Mouse (Mus musculus) neutrophil, adult 5-6 weeks (primary cell): ENCODE measurements around the gene Cib4. TPM values are rescaled to one million over a fixed set of nuclear protein-coding genes. Genes with fewer than 3 reads are reported as not detected.

Source experiments
- ATAC-seq: fragments of 151-379, 151-347 bp; 2 replicates; pipeline ENCODE4 v1.8.0; 2017; ENCODE audit warnings: mild to moderate bottlenecking, moderate TSS enrichment; ENCODE audit not compliant: insufficient number of reproducible peaks, poor library complexity, low FRiP score, severe bottlenecking; ENCODE audit errors: extremely low read depth
- total RNA-seq: library from RNA; stranded (forward); fragments of 200-1000 nt; gene quantifications from 2 replicates; pipeline ENCODE4 v1.2.3, GENCODE M21; 2017

Cib4 gene
- total RNA-seq, 1 experiment from 2014 or later, result not detected

DNA sequence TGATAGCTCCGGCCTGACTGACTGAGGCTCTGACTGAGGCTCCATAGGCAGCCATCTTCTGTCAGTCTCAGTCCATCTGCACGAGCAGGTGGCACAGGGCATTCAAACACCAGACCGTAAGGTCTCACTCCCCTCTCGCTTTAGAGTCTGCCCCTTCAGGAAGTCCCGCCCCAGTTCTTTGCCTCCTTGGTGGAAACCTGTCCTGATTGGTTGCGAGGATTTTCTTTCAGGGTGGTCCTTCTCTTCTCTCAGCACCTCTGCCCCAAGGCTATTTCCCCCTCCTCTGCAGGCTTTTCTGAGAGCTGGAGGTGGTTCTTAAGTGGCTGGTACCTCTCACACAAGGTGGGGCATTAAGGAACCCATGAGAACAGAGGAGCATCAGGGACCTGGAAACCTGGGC, 75.2 kb downstream of the Cib4 start:
- no peak for ATAC-seq

DNA sequence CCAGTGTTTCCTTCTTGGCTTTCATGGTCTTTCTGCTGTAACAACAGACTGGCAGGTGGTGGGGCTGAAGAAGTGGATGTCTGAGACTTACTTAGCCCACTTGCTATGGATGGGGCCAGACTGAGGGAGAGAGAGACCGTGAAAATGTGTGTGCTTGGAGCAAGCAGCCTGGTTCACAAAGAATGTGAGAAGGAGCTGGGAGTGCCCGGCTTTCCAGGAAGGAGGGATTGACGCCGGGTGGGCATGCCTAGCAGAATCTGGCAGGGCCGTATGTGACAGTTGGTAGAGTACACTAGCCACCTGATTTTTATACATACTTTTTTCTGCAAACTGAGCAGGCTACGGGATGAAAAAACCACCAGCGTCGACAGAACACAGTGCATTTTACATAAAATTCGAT, 79.3 kb downstream of the Cib4 start:
- no peak for ATAC-seq

DNA sequence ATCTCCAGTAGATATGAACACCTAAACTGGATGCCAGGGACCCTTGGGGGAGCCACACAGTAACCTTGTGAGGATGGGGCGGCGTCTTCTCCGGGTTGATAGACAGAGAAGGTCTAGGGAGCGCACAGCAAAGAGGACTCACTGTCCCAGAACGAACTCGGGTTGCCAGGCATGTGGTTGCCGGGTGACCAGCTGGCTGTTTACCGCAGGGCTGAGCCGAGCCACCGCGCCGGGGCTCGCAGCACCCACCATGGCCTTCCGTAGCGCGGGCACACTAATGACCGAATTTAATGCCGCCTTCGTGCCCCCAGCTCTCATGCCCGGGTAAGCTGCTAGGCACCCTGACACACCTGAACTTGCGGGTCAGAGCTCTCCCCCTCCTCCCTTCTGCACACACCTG, 79.8 kb downstream of the Cib4 start, which contains the start of gene 1700001C02Rik:
Gene 1700001C02Rik (plus strand): TSS at position 187 of the 400 bp plus-strand sequence.
- ATAC-seq, result no peak

DNA sequence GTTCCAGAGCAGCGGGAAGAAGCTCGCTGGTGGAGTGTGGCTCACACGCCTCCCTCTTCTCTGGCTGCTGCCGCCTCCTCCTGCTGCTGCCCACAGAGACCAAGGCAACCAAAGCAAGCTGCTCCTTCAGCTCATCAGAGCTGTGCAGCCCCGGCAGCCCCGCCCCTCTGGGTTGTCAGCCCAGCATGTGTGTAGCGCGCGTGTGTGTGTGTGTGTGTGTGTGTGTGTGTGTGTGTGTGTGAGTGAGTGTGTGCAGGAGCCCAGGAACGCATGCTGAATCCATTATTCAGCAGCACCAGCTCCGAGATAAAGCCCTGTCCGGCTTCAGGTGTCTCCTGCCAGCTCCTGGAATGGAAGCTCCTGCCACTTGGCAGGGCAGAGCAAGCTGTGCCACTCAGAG, 83.8 kb downstream of the Cib4 start, which contains the start of gene Otof:
Gene Otof (minus strand): TSS at position 112 of the 400 bp plus-strand sequence.
- ATAC-seq, result no peak

GRCm38 (mm10) chr5:30460155-30460554, 85.5 kb downstream of the Cib4 start:
- ATAC-seq, result no peak

GRCm38 (mm10) chr5:30456056-30456455, 89.6 kb downstream of the Cib4 start:
- ATAC-seq, result no peak

- ATAC-seq, result no peak
Measured at GRCm38 (mm10) chr5:30444327-30444895, 101.2 kb downstream of the Cib4 start.

DNA sequence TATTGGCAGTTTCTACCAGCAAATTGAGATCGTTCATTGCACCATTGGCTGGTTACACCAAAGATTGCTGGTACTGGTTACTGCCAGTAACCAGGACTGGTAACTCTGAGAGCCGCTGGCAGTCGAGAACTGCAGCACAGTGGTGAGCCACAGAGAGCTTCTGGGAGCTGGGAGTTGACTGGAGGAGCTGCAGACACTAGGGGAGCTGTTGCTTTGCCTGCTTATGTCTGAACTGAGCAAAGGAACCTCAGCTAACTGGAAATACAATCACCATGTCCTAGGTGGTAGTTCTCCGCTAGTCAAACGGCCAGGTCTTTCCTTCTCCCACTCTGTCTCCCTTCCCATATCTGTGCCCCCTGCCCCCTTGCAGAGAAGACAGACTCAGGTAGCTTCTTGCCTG, 103.4 kb downstream of the Cib4 start:
- no peak for ATAC-seq

GRCm38 (mm10) chr5:30440308-30440906, 105.2 kb downstream of the Cib4 start:
- no peak for ATAC-seq

GRCm38 (mm10) chr5:30438931-30439330, 106.7 kb downstream of the Cib4 start:
- no peak for ATAC-seq

Other genes starting within 250 kb of the Cib4 start
- gene Otof, start 83.9 kb downstream of the Cib4 start, total RNA-seq, result 0.12 TPM in 1 of 2 replicates, not detected in the other
- gene 1700001C02Rik, start 79.8 kb downstream of the Cib4 start, total RNA-seq, result not detected in 2 replicates
- not detected in 2 replicates for gene Kcnk3, start 42.3 kb upstream of the Cib4 start, total RNA-seq
- 17.8 and 21.0 TPM in 2 replicates for gene Slc35f6, start 102.1 kb upstream of the Cib4 start, total RNA-seq
- 56.1 and 56.7 TPM in 2 replicates for gene Cenpa, start 120.9 kb upstream of the Cib4 start, total RNA-seq
- gene Dpysl5, start 165.7 kb upstream of the Cib4 start, total RNA-seq, result not detected in 2 replicates